Mouse (Mus musculus) neural tube, embryonic 10.5 days (tissue): ENCODE measurements at regions not wholly inside any gene's neighbourhood (a gene's known extent, or its start where the extent isn't known, plus 50 kb on each side); places are given as distances from the start of the nearest gene placed in this dataset.
A peak's percentile ranks its signal among the peaks of the same experiment; 100 is the strongest.
"Not testable (repeated sequence)": the region's sequence is repeated elsewhere in the genome, so short reads cannot be mapped to it uniquely, and the experiment has no call there.

Experiments
- DNase-seq: peaks from one replicate; pipeline ENCODE4 v3.0.0-alpha.2; 2017; ENCODE audit warnings: low spot score; ENCODE audit errors: extremely low spot score

- DNase-seq = no peak
Measured at GRCm38 (mm10) chr7:75360874-75361273, 51.8 kb upstream of the Sv2b start.

- no peak for DNase-seq
Measured at GRCm38 (mm10) chr7:75362541-75362940, 53.5 kb upstream of the Sv2b start.

GRCm38 (mm10) chr7:75365480-75365879 lies 56.4 kb upstream of the Sv2b start:
- no peak for DNase-seq

DNA sequence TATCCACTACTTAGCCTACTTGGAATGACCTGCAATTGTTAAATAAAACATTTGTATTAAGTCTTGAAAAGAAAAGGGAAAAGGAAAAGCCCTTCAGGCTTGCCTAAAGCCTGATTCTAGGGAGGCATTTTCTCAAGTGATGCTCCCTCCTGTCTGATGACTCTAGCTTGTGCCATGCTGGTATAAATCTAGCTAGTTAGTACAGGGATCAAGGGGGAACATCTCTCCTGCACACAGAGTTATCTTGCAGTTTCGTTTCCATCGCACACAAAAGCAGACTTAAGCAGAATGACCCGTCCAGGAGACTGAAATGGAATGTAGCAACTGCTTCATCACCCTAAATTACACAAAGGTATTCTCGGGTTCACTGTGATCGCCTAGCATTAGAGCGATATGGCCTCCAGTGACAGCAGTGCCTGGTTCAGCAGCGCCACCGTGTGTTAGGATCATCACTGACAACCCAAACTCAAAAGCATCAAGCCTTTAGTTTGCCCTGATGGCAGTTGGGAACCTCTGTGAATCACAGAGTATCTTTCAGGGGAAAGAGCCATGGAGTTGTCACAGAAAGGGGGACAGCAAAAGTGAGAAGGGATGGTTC lies 57.3 kb upstream of the Sv2b start:
- peak; percentile 85 for DNase-seq

DNA sequence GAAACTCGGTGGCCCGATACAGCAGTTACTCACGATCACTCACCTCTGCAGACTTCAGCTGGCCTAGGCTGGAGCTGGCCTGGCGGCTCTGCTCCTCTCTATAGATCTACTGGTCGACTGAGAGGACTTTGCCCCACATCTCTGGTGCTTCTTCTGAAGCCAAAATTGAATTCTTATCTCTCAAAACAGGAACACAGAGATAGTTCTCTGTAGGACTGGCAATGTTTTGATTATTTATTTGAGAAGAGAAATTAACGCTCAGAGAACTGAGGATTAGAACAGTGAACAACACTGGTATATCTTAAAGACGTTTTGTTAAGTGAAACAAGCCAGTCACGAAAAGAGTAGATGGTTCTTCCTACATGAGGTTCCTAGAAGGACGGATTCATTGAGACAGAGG lies 59.3 kb upstream of the Sv2b start:
- no peak for DNase-seq

DNA sequence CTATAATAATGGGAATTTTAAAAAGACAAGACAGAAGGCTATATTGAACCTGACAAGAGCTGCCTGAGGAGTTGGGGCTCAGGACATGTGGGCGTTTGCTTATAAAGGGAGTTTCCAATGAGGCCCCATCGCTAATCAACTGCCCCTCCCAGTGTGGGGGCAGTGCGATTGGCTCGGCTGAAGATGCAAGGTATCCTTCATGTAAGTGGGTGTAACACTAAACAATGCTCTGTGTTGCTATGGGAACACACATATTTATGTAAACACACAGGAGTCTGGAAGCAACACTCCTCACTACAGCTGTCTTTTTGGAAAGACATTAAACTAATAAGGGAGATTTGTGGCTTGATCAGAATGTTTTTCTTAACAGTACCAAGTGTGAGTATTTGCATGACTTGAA lies 60.3 kb upstream of the Sv2b start:
- no peak for DNase-seq

GRCm38 (mm10) chr7:75370595-75371519 lies 61.8 kb upstream of the Sv2b start:
- DNase-seq = peak; percentile 64

DNA sequence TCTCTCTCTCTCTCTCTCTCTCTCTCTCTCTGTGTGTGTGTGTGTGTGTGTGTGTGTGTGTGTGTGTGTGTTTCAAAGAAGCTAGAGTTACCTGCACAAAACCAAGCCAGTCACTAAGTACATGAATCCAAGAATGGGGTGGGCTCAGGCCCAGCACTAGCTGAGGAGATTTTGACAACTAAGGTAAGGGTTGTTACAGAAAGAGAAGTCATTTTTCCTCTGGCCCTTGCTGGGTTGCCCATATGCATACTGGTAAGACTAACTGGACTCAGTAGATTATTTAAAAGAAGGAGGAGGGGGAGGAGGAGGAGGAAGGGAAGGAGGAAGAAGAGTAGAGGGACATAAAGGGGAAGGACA lies 62.4 kb upstream of the Sv2b start:
- DNase-seq = no peak

- DNase-seq = no peak
Measured at GRCm38 (mm10) chr7:75371991-75372390, 62.9 kb upstream of the Sv2b start.

GRCm38 (mm10) chr7:75372892-75373444 lies 63.9 kb upstream of the Sv2b start:
- no peak for DNase-seq

DNA sequence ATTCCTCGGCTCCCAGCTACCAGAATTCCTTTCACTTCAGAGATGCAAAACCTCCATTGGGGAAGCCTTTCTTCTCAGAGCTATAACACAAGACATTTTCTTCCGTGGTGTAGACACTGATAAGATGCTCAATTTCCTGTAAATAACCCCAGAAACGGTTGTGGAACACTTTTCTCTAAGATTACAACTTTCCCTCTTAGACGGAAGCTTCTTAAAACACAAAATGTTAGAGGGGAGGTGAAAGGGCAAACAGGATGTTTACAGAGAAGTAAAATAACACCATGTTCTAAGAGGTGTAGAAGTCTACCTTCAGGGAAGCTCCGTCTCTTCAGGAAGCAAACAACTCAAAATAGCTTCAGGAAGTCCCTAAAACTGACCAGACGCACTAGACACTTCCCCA lies 65.4 kb upstream of the Sv2b start:
- no peak for DNase-seq

- DNase-seq = no peak
Measured at GRCm38 (mm10) chr7:75379595-75379994, 70.5 kb upstream of the Sv2b start.

GRCm38 (mm10) chr7:75384506-75384911 lies 70.8 kb upstream of the Akap13 start:
- DNase-seq = no peak

GRCm38 (mm10) chr7:75387033-75387432 lies 68.3 kb upstream of the Akap13 start:
- no peak for DNase-seq

- no peak for DNase-seq
Measured at GRCm38 (mm10) chr7:75387821-75388431, 67.4 kb upstream of the Akap13 start.

- DNase-seq = no peak
Measured at GRCm38 (mm10) chr7:75390162-75390561, 65.2 kb upstream of the Akap13 start.

- DNase-seq = no peak
Measured at GRCm38 (mm10) chr7:75392783-75393182, 62.6 kb upstream of the Akap13 start.

DNA sequence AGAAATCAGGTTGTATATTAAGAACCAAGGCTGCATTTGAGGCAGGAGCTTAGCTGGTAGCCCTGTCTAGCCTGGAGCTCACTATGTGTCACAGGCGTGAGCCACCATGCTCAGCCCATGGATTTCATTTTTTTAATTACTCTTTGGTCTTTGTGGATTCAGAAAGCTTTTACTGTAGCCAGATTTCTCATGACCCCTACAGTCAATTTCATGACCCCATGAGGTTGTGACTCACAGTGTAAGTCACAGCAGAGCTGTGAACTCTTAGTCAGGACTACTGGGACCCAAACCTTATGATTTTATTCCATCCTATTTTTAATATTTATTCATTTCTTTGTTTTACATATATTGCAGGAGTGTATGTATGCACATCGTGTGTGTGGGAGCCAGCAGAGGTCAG lies 61.9 kb upstream of the Akap13 start:
- DNase-seq = no peak

- no peak for DNase-seq
Measured at GRCm38 (mm10) chr7:75394866-75395580, 60.3 kb upstream of the Akap13 start.

- no peak for DNase-seq
Measured at GRCm38 (mm10) chr7:75397559-75397958, 57.8 kb upstream of the Akap13 start.

DNA sequence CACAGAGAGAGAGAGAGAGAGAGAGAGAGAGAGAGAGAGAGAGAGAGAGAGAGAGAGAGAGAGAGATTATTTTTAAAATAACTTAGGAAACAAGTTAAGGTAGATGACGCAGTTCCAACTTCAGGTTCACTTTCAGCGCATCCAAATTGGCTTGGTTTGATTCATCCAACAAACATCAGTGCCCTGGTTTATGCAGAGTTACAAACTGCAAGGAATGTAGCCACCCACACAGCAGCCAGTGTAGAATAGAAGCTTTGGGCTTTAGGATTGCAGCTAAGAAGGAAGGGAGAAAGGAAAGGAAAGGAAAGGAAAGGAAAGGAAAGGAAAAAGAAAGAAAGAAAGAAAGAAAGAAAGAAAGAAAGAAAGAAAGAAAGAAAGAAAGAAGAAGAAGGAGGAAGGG lies 56.9 kb upstream of the Akap13 start:
- not testable (repeated sequence) for DNase-seq
